Mouse (Mus musculus) midbrain, postnatal 0 days (tissue): ENCODE measurements around the gene Gm49384. TPM values are rescaled to one million over a fixed set of nuclear protein-coding genes. Genes with fewer than 3 reads are reported as not detected.
A peak's percentile ranks its signal among the peaks of the same experiment; 100 is the strongest.

Source experiments
- ATAC-seq: fragments of 200-750 bp; cut with Nextera tagmentation; 2 replicates; pipeline ENCODE4 v1.8.0; 2017; ENCODE audit warnings: moderate number of reproducible peaks, mild to moderate bottlenecking, moderate TSS enrichment, moderate library complexity; ENCODE audit not compliant: low FRiP score
- DNase-seq: peaks from one replicate; pipeline ENCODE4 v3.0.0-alpha.2; 2015; ENCODE audit warnings: low spot score
- H3K27ac ChIP-seq: fragments of 300-500 bp; sonication (generic); 2 replicates; pipeline ENCODE4 v1.5.1; 2014; ENCODE audit warnings: low read depth, mild to moderate bottlenecking, low read length, mixed read lengths
- H3K27me3 ChIP-seq: fragments of 300-500 bp; sonication (generic); 2 replicates; pipeline ENCODE4 v1.6.1; 2014; ENCODE audit warnings: low read length, control low read depth, mixed read lengths; ENCODE audit not compliant: insufficient read depth
- H3K36me3 ChIP-seq: fragments of 300-500 bp; sonication (generic); 2 replicates; pipeline ENCODE4 v1.6.1; 2014; ENCODE audit warnings: low read length, control low read depth, mixed read lengths; ENCODE audit not compliant: insufficient read depth
- H3K4me1 ChIP-seq: fragments of 300-500 bp; sonication (generic); 2 replicates; pipeline ENCODE4 v1.6.1; 2014; ENCODE audit warnings: mild to moderate bottlenecking, control low read depth, antibody characterized with exemption, low read length, mixed read lengths; ENCODE audit not compliant: insufficient read depth
- H3K4me2 ChIP-seq: fragments of 300-500 bp; sonication (generic); 2 replicates; pipeline ENCODE4 v1.6.1; 2014; ENCODE audit warnings: low read depth, mild to moderate bottlenecking, low read length, mixed read lengths; ENCODE audit not compliant: poor library complexity, severe bottlenecking
- H3K4me3 ChIP-seq: fragments of 300-500 bp; sonication (generic); 2 replicates; pipeline ENCODE4 v1.5.1; 2014; ENCODE audit warnings: low read depth, mild to moderate bottlenecking, low read length, moderate library complexity
- H3K9ac ChIP-seq: fragments of 300-500 bp; sonication (generic); replicated peaks from 2 replicates; pipeline ENCODE4 v1.6.1; 2014; ENCODE audit warnings: mild to moderate bottlenecking, low read length, moderate library complexity, mixed read lengths; ENCODE audit not compliant: poor library complexity, severe bottlenecking
- H3K9me3 ChIP-seq: fragments of 300-500 bp; sonication (generic); 2 replicates; pipeline ENCODE4 v1.6.1; 2016; ENCODE audit warnings: low read length, control low read depth
- CTCF ChIP-seq: IDR thresholded peaks from 2 replicates; pipeline ENCODE4 v1.5.1; 2016; ENCODE audit warnings: antibody characterized with exemption, mild to moderate bottlenecking
- WGBS: fragments of 180-500 bp; shearing (Covaris S2); extraction: QIAGEN DNeasy Blood & Tissue Kit; methylation state at CpG from one replicate; pipeline ENCODE4 v1.1.7; 2014; 5-methylcytosine and 5-hydroxymethylcytosine counted together
- polyA plus RNA-seq: library from polyadenylated mRNA; unstranded; fragments of >200 nt; fragmentation: Nextera tagmentation; extraction: Ambion mirVana; gene quantifications from 2 replicates; pipeline ENCODE4 v1.2.1, GENCODE M21; 2015
- total RNA-seq: library from RNA; depleted of rRNA; stranded (reverse); fragments of >200 nt; gene quantifications from 2 replicates; pipeline ENCODE4 v1.2.3, GENCODE M21; 2014

The Gm49384 gene
- total and polyA plus RNA-seq, 2 experiments from 2014 or later: 1.2 to 2.5 TPM

GRCm38 (mm10) chr12:69190074-69190473 lies 14.0 kb downstream of the Gm49384 start:
- Histone ChIP-seq H3K4me3 (no peak overlapping the region), H3K9me3 (no peaks in the 10 kb centered on the region), H3K27me3 (no peaks in the 10 kb centered on the region), H3K36me3 (no peaks in the 10 kb centered on the region), H3K27ac (no peak overlapping the region), H3K4me1 (peaks cover 12% of the 10 kb centered on the region), H3K9ac (no peak overlapping the region), H3K4me2 (no peak overlapping the region)
- ATAC-seq (no peak), DNase-seq (no peak)
- TF ChIP-seq CTCF: no peak
- 92% methylated on average over 9 of the region's 9 CpGs for WGBS

- 65% methylated on average over 5 of the region's 5 CpGs for WGBS
- DNase-seq (no peak), ATAC-seq (no peak)
- TF ChIP-seq CTCF: no peak
- no peak overlapping the region for H3K4me2 ChIP-seq
- H3K9me3 ChIP-seq: no peaks in the 10 kb centered on the region
- no peak overlapping the region for H3K4me3 ChIP-seq
- H3K27ac ChIP-seq: no peak overlapping the region
- H3K4me1 ChIP-seq: peaks cover 15% of the 10 kb centered on the region
- 0 out of 2 replicates have a peak, but pooled peaks cover 2% of the 10 kb centered on the region for H3K36me3 ChIP-seq
- H3K9ac ChIP-seq: no peak overlapping the region
- no peaks in the 10 kb centered on the region for H3K27me3 ChIP-seq
Measured at GRCm38 (mm10) chr12:69186811-69187471, 17.1 kb downstream of the Gm49384 start.

- Histone ChIP-seq H3K4me3 (peak overlapping the region; percentile 90), H3K27me3 (no peaks in the 10 kb centered on the region), H3K4me1 (peaks cover 15% of the 10 kb centered on the region), H3K9me3 (no peaks in the 10 kb centered on the region), H3K36me3 (0 out of 2 replicates have a peak, but pooled peaks cover 2% of the 10 kb centered on the region), H3K27ac (no peak overlapping the region), H3K9ac (0 out of 2 replicates have a peak overlapping the region, but pooled peaks have one; percentile 93), H3K4me2 (peak overlapping the region; percentile 76)
- TF ChIP-seq CTCF: no peak
- no peak for DNase-seq
- ATAC-seq: no peak
- 72% methylated on average over 7 of the region's 7 CpGs for WGBS
Measured at GRCm38 (mm10) chr12:69185371-69185770, 18.7 kb downstream of the Gm49384 start.

GRCm38 (mm10) chr12:69184342-69185295 lies 19.4 kb downstream of the Gm49384 start:
- Histone ChIP-seq H3K36me3 (0 out of 2 replicates have a peak, but pooled peaks cover 2% of the 10 kb centered on the region), H3K4me3 (peak overlapping the region; percentile 90), H3K4me1 (peaks cover 15% of the 10 kb centered on the region), H3K4me2 (peak overlapping the region; percentile 76), H3K27me3 (no peaks in the 10 kb centered on the region), H3K9ac (peak overlapping the region; percentile 93), H3K27ac (peak overlapping the region; percentile 94), H3K9me3 (no peaks in the 10 kb centered on the region)
- 2% methylated on average over 84 of the region's 86 CpGs for WGBS
- ATAC-seq (peak; percentile 57), DNase-seq (peak; percentile 20)
- TF ChIP-seq CTCF: no peak

- Histone ChIP-seq H3K27ac (peak within 1 kb of the TSS; percentile 94), H3K4me2 (peak within 1 kb of the TSS; percentile 87), H3K4me3 (peak within 1 kb of the TSS; percentile 90), H3K36me3 (0 out of 2 replicates have a peak, but pooled peaks cover 2% of the 10 kb centered on the region), H3K9me3 (no peaks in the 10 kb centered on the region), H3K4me1 (peaks cover 15% of the 10 kb centered on the region), H3K27me3 (no peaks in the 10 kb centered on the region), H3K9ac (peak within 1 kb of the TSS; percentile 93)
- no peak for TF ChIP-seq CTCF
- DNase-seq (peak; percentile 99), ATAC-seq (peak; percentile 99)
- under 1% methylated on average over 76 of the region's 84 CpGs for WGBS
Measured at GRCm38 (mm10) chr12:69183583-69184308, 20.3 kb downstream of the Gm49384 start, which contains the start of the genes Rpl36al and Mgat2. TSS of gene Rpl36al (minus strand) at chr12:69184083. TSS of gene Mgat2 (plus strand) at chr12:69184157.
